In genomic region chr2:166652672-166653071, GRCm38 (mm10) we compare ENCODE assay signal across 19 mouse cellular contexts.
DNase-seq lines count a peak whose midpoint lies in the region; ATAC-seq and TF ChIP-seq lines count a peak whose summit lies in the region.
"Had no signal": no experiment of that assay in that cellular context is flagged by ENCODE, and none has a peak within 500 bp of the region (broad histone marks: within the 10 kb centered on the region; RNA-seq: fewer than 3 reads in every experiment).

No protein-coding gene starts in this region.

- dilution Hi-C loops in CH12.LX (cut with MboI; ENCODE audit: extremely low pct_ligation_motif_present, extremely low pct_unique_long_range_greater_than_20kb, low sequenced_read_pairs), result no loop called here

- H3K36me3 ChIP-seq in forebrain, embryonic 12.5 days (replicated peaks), result no peaks in the 10 kb centered on the region
- H3K36me3 ChIP-seq in forebrain, postnatal 0 days (ENCODE audit: insufficient read depth), result no peaks in the 10 kb centered on the region
- H3K36me3 ChIP-seq in midbrain, embryonic 12.5 days, result no peaks in the 10 kb centered on the region
- H3K36me3 ChIP-seq in midbrain, embryonic 11.5 days (ENCODE audit: control insufficient read depth, insufficient read depth, low read length), result no peaks in the 10 kb centered on the region
- H3K36me3 ChIP-seq in CH12.LX (replicated peaks in 1 of 2; ENCODE audit: control insufficient read depth in 1 of 2, insufficient read depth in 1 of 2, low read length in 1 of 2), result peaks cover 0 to 21% of the 10 kb centered on the region in 2 experiments
- H3K36me3 ChIP-seq in embryonic facial prominence, embryonic 12.5 days, result no peaks in the 10 kb centered on the region
- H3K36me3 ChIP-seq: heart, embryonic 15.5 days had no signal

- no peak for ATAC-seq in forebrain, embryonic 12.5 days (ENCODE audit: low FRiP score)
- no peak for ATAC-seq in forebrain, postnatal 0 days
- no peak for ATAC-seq in midbrain, embryonic 12.5 days (ENCODE audit: low FRiP score, low read depth)
- ATAC-seq in midbrain, embryonic 11.5 days (ENCODE audit: low FRiP score), result no peak
- no peak for ATAC-seq in embryonic facial prominence, embryonic 12.5 days (ENCODE audit: insufficient number of reproducible peaks, insufficient read depth, low FRiP score, low TSS enrichment)
- ATAC-seq: CD4-positive, CD25-positive, alpha-beta regulatory T cell, adult 4 months; inflammation-experienced regulatory T-cells, adult 6 months; lung, postnatal 0 days had no signal

- no peaks in the 10 kb centered on the region for H3K9me3 ChIP-seq in forebrain, embryonic 12.5 days
- no peaks in the 10 kb centered on the region for H3K9me3 ChIP-seq in forebrain, postnatal 0 days (ENCODE audit: low read length)
- H3K9me3 ChIP-seq in midbrain, embryonic 12.5 days, result no peaks in the 10 kb centered on the region
- no peaks in the 10 kb centered on the region for H3K9me3 ChIP-seq in midbrain, embryonic 11.5 days (ENCODE audit: control insufficient read depth, low read length)
- H3K9me3 ChIP-seq in CH12.LX (replicated peaks; ENCODE audit: low read length), result peaks cover 6% of the 10 kb centered on the region
- no peaks in the 10 kb centered on the region for H3K9me3 ChIP-seq in embryonic facial prominence, embryonic 12.5 days
- H3K9me3 ChIP-seq: heart, embryonic 15.5 days had no signal

- H3K79me2 ChIP-seq in CH12.LX (replicated peaks; ENCODE audit: control insufficient read depth, extremely low read depth, insufficient read depth, poor library complexity, severe bottlenecking), result no peaks in the 10 kb centered on the region

- H3K4me3 ChIP-seq in forebrain, embryonic 12.5 days (replicated peaks), result no peak overlapping the region
- no peak overlapping the region for H3K4me3 ChIP-seq in forebrain, postnatal 0 days (ENCODE audit: low read depth, low read length)
- no peak overlapping the region for H3K4me3 ChIP-seq in midbrain, embryonic 12.5 days
- no peak overlapping the region for H3K4me3 ChIP-seq in midbrain, embryonic 11.5 days (ENCODE audit: low read depth, low read length)
- no peak overlapping the region for H3K4me3 ChIP-seq in CH12.LX (replicated peaks in 1 of 3; ENCODE audit: low read depth in 2 of 3, low read length in 2 of 3, poor library complexity in 1 of 3)
- no peak overlapping the region for H3K4me3 ChIP-seq in embryonic facial prominence, embryonic 12.5 days
- H3K4me3 ChIP-seq: erythroblast, embryonic 14.5 days; heart, adult 2 months; heart, embryonic 15.5 days had no signal

- no peak overlapping the region for H3K9ac ChIP-seq in forebrain, embryonic 12.5 days
- no peak overlapping the region for H3K9ac ChIP-seq in forebrain, postnatal 0 days
- H3K9ac ChIP-seq in midbrain, embryonic 12.5 days (replicated peaks), result no peak overlapping the region
- no peak overlapping the region for H3K9ac ChIP-seq in midbrain, embryonic 11.5 days (ENCODE audit: low read length)
- H3K9ac ChIP-seq in CH12.LX (ENCODE audit: insufficient read depth, low read depth), result no peak overlapping the region
- no peak overlapping the region for H3K9ac ChIP-seq in embryonic facial prominence, embryonic 12.5 days
- H3K9ac ChIP-seq: heart, embryonic 15.5 days had no signal

- H3K4me1 ChIP-seq in forebrain, embryonic 12.5 days, result peaks cover 64% of the 10 kb centered on the region
- H3K4me1 ChIP-seq in forebrain, postnatal 0 days (ENCODE audit: insufficient read depth), result no peaks in the 10 kb centered on the region
- peaks cover 46% of the 10 kb centered on the region for H3K4me1 ChIP-seq in midbrain, embryonic 12.5 days
- H3K4me1 ChIP-seq in midbrain, embryonic 11.5 days (ENCODE audit: control insufficient read depth, insufficient read depth, low read length), result peaks cover 46% of the 10 kb centered on the region
- H3K4me1 ChIP-seq in CH12.LX (ENCODE audit: control insufficient read depth in 1 of 2, insufficient read depth in 2 of 2), result peaks cover 55 to 96% of the 10 kb centered on the region in 2 experiments
- peaks cover 18% of the 10 kb centered on the region for H3K4me1 ChIP-seq in embryonic facial prominence, embryonic 12.5 days

- H3K27me3 ChIP-seq in forebrain, embryonic 12.5 days, result no peaks in the 10 kb centered on the region
- H3K27me3 ChIP-seq in forebrain, postnatal 0 days (ENCODE audit: insufficient read depth, low read length), result no peaks in the 10 kb centered on the region
- no peaks in the 10 kb centered on the region for H3K27me3 ChIP-seq in midbrain, embryonic 12.5 days
- H3K27me3 ChIP-seq in midbrain, embryonic 11.5 days (ENCODE audit: control insufficient read depth, insufficient read depth, low read length), result no peaks in the 10 kb centered on the region
- H3K27me3 ChIP-seq in CH12.LX (replicated peaks), result no peaks in the 10 kb centered on the region
- H3K27me3 ChIP-seq in embryonic facial prominence, embryonic 12.5 days, result no peaks in the 10 kb centered on the region
- H3K27me3 ChIP-seq: heart, embryonic 15.5 days had no signal

- TF ChIP-seq RAD21 in CH12.LX (IDR thresholded peaks at IDR 0.05; ENCODE audit: low read depth, low read length), result no peak

- in situ Hi-C loops in CH12.LX (cut with MboI; ENCODE audit: low pct_ligation_motif_present, low pct_unique_long_range_greater_than_20kb, low sequenced_read_pairs), result no loop called here

- H3K27ac ChIP-seq in forebrain, embryonic 12.5 days, result peak overlapping the region; percentile 15; the same call in 1 of the 2 replicates
- H3K27ac ChIP-seq in forebrain, postnatal 0 days (ENCODE audit: low read depth, low read length), result no peak overlapping the region
- 0 out of 2 replicates have a peak overlapping the region, but pooled peaks have one; percentile 21 for H3K27ac ChIP-seq in midbrain, embryonic 12.5 days (replicated peaks)
- H3K27ac ChIP-seq in midbrain, embryonic 11.5 days (ENCODE audit: low read depth, low read length), result no peak overlapping the region
- no peak overlapping the region for H3K27ac ChIP-seq in CH12.LX (ENCODE audit: insufficient read depth, low read depth)
- H3K27ac ChIP-seq in embryonic facial prominence, embryonic 12.5 days, result 0 out of 2 replicates have a peak overlapping the region, but pooled peaks have one; percentile 13
- H3K27ac ChIP-seq: heart, adult 2 months; heart, embryonic 15.5 days had no signal

- 52% methylated on average over 4 of the region's 4 CpGs for WGBS in forebrain, embryonic 12.5 days
- 60% methylated on average over 4 of the region's 4 CpGs for WGBS in forebrain, postnatal 0 days
- 78% methylated on average over 4 of the region's 4 CpGs for WGBS in midbrain, embryonic 12.5 days
- WGBS in midbrain, embryonic 11.5 days, result 64% methylated on average over 4 of the region's 4 CpGs
- WGBS in embryonic facial prominence, embryonic 12.5 days, result 49% methylated on average over 4 of the region's 4 CpGs

- intact Hi-C loops in gastrocnemius, postnatal 14 days (cut with DNase I; ENCODE audit: low total_unique reads), result no loop called here

- no peak overlapping the region for H3K4me2 ChIP-seq in forebrain, embryonic 12.5 days
- no peak overlapping the region for H3K4me2 ChIP-seq in forebrain, postnatal 0 days (ENCODE audit: low read depth)
- no peak overlapping the region for H3K4me2 ChIP-seq in midbrain, embryonic 12.5 days (replicated peaks)
- no peak overlapping the region for H3K4me2 ChIP-seq in midbrain, embryonic 11.5 days
- peak overlapping the region; percentile 39; the same call in 1 of the 2 replicates for H3K4me2 ChIP-seq in CH12.LX (ENCODE audit: insufficient read depth, low read depth, poor library complexity, severe bottlenecking)
- H3K4me2 ChIP-seq in embryonic facial prominence, embryonic 12.5 days (replicated peaks), result no peak overlapping the region
- H3K4me2 ChIP-seq: heart, embryonic 15.5 days had no signal

- no peak for DNase-seq in forebrain, postnatal 0 days
- DNase-seq in midbrain, embryonic 11.5 days (ENCODE audit: low spot score, missing footprints), result no peak
- no peak for DNase-seq in CH12.LX (ENCODE audit: extremely low read depth)
- DNase-seq in gastrocnemius, postnatal 14 days, result no peak
- DNase-seq: cerebellum, adult 8-10 months; gastrocnemius, postnatal 10 days; heart, adult 2 months; heart, postnatal 4 days; kidney, adult 2 months; kidney, postnatal 14 days; liver had no signal

- no peak for TF ChIP-seq CTCF in forebrain, postnatal 0 days (IDR thresholded peaks at IDR 0.05; ENCODE audit: low read depth)
- no peak for TF ChIP-seq CTCF in CH12.LX (conservative IDR thresholded peaks at IDR 0.05 in 1 of 2, IDR thresholded peaks at IDR 0.05 in 1 of 2; ENCODE audit: low read depth in 2 of 2, low read length in 2 of 2)

- no peak for TF ChIP-seq EP300 in CH12.LX (IDR thresholded peaks at IDR 0.05; ENCODE audit: low read length)

- no peak for TF ChIP-seq POLR2A in CH12.LX (IDR thresholded peaks at IDR 0.05; ENCODE audit: low read depth, low read length)

TF ChIP-seq in CH12.LX, 34 proteins besides CTCF, POLR2A, EP300 and RAD21:
- TF ChIP-seq UBTF (IDR thresholded peaks at IDR 0.05; ENCODE audit: low read depth, low read length) (no peak), PAX5 (IDR thresholded peaks at IDR 0.05; ENCODE audit: low read length) (no peak), NELFE (IDR thresholded peaks at IDR 0.05; ENCODE audit: low read depth, low read length) (no peak), SIN3A (IDR thresholded peaks at IDR 0.05; ENCODE audit: low read length) (no peak), GABPA (IDR thresholded peaks at IDR 0.05; ENCODE audit: insufficient replicate concordance, low read depth, low read length) (no peak), USF1 (IDR thresholded peaks at IDR 0.05; ENCODE audit: low read depth, low read length) (no peak), MAFK (IDR thresholded peaks at IDR 0.05; ENCODE audit: insufficient replicate concordance, low read length) (no peak), USF2 (conservative IDR thresholded peaks at IDR 0.05; ENCODE audit: low read depth, low read length) (no peak), MAZ (IDR thresholded peaks at IDR 0.05; ENCODE audit: low read depth, low read length) (no peak)

Comparison
In these comparisons a context has a peak if more than half of its experiments do, and no peak if none do; other contexts are left out.
1. H3K27ac ChIP-seq: peak in forebrain, embryonic 12.5 days (single experiment), midbrain, embryonic 12.5 days (single experiment) and embryonic facial prominence, embryonic 12.5 days (single experiment); none in forebrain, postnatal 0 days (single experiment), midbrain, embryonic 11.5 days (single experiment) and CH12.LX (single experiment).